Mouse (Mus musculus) liver, postnatal 0 days (tissue): ENCODE results near the gene Cpeb2.

Experiments used
- CTCF ChIP-seq: sonication (generic); IDR thresholded peaks from 2 replicates; pipeline ENCODE4 v1.5.1; 2016; ENCODE audit warnings: antibody characterized with exemption, low read depth
- EP300 ChIP-seq: IDR thresholded peaks from 2 replicates; pipeline ENCODE4 v1.6.1; 2016; ENCODE audit warnings: antibody characterized with exemption, low read depth, mild to moderate bottlenecking

DNA sequence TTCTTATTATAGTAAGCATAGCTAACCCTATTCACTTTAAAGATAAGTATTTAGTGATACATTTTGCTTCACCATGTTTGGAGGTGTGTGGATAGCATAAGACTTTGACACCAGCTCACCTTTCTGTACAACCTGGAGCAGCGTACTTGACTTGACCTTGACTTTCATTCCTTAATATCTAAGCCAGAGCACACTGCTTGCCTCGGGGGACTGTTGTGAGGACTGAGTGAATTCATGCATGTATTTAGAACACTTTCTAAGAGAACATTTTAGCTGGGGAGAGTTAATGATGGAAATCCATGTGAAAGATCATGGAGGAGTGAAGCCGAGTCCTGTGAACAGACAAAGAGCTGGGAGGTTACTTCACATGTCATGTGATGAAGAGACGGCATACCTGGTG lies 31.0 kb downstream of the Cpeb2 start:
- no peak for TF ChIP-seq CTCF
- TF ChIP-seq EP300 = no peak
